Mouse (Mus musculus): ENCODE measurements around the gene Cbr3.
"Not testable (repeated sequence)": the region's sequence is repeated elsewhere in the genome, so short reads cannot be mapped to it uniquely, and the experiment has no call there.

The Cbr3 gene

GRCm38 (mm10) chr16:93682689-93683507 lies at the start of gene Cbr3:
Cbr3 (plus strand) TSS chr16:93683215.
- peak; percentile 58 to 70 for DNase-seq (ENCODE audit: low spot score in 2 of 2)

GRCm38 (mm10) chr16:93644006-93644405 lies 39.0 kb upstream of the Cbr3 start:
- no peak for DNase-seq (ENCODE audit: low spot score in 2 of 2)

GRCm38 (mm10) chr16:93648441-93649183 lies 34.4 kb upstream of the Cbr3 start:
- no peak for DNase-seq (ENCODE audit: low spot score in 2 of 2)

- no peak for DNase-seq (ENCODE audit: low spot score in 2 of 2)
Measured at GRCm38 (mm10) chr16:93667976-93668375, 15.0 kb upstream of the Cbr3 start.

- DNase-seq (ENCODE audit: low spot score in 2 of 2) = no peak
Measured at GRCm38 (mm10) chr16:93669521-93669920, 13.5 kb upstream of the Cbr3 start.

- DNase-seq (ENCODE audit: low spot score in 2 of 2) = not testable (repeated sequence)
Measured at GRCm38 (mm10) chr16:93670466-93670865, 12.5 kb upstream of the Cbr3 start.

GRCm38 (mm10) chr16:93671064-93671463 lies 12.0 kb upstream of the Cbr3 start:
- DNase-seq (ENCODE audit: low spot score in 2 of 2) = no peak

GRCm38 (mm10) chr16:93676376-93676775 lies 6.6 kb upstream of the Cbr3 start:
- DNase-seq (ENCODE audit: low spot score in 2 of 2) = no peak

GRCm38 (mm10) chr16:93678206-93678605 lies 4.8 kb upstream of the Cbr3 start:
- DNase-seq (ENCODE audit: low spot score in 2 of 2) = no peak

GRCm38 (mm10) chr16:93679165-93679564 lies 3.9 kb upstream of the Cbr3 start:
- no peak for DNase-seq (ENCODE audit: low spot score in 2 of 2)

- no peak for DNase-seq (ENCODE audit: low spot score in 2 of 2)
Measured at GRCm38 (mm10) chr16:93682156-93682688, 793 bp upstream of the Cbr3 start.

- peak; percentile 16 to 18 for DNase-seq (ENCODE audit: low spot score in 2 of 2)
Measured at GRCm38 (mm10) chr16:93683508-93684236, 657 bp downstream of the Cbr3 start.

GRCm38 (mm10) chr16:93684441-93684840 lies 1.4 kb downstream of the Cbr3 start:
- no peak for DNase-seq (ENCODE audit: low spot score in 2 of 2)

GRCm38 (mm10) chr16:93685783-93686182 lies 2.8 kb downstream of the Cbr3 start:
- not testable (repeated sequence) for DNase-seq (ENCODE audit: low spot score in 2 of 2)

GRCm38 (mm10) chr16:93686421-93686820 lies 3.4 kb downstream of the Cbr3 start:
- no peak for DNase-seq (ENCODE audit: low spot score in 2 of 2)

- DNase-seq (ENCODE audit: low spot score in 2 of 2) = no peak
Measured at GRCm38 (mm10) chr16:93686945-93687344, 3.9 kb downstream of the Cbr3 start.

- DNase-seq (ENCODE audit: low spot score in 2 of 2) = no peak
Measured at GRCm38 (mm10) chr16:93691206-93691841, 8.3 kb downstream of the Cbr3 start.

GRCm38 (mm10) chr16:93692744-93693143 lies 9.7 kb downstream of the Cbr3 start:
- no peak for DNase-seq (ENCODE audit: low spot score in 2 of 2)

GRCm38 (mm10) chr16:93707116-93707515 lies 24.1 kb downstream of the Cbr3 start:
- no peak for DNase-seq (ENCODE audit: low spot score in 2 of 2)

- no peak for DNase-seq (ENCODE audit: low spot score in 2 of 2)
Measured at GRCm38 (mm10) chr16:93709217-93709616, 26.2 kb downstream of the Cbr3 start.

- DNase-seq (ENCODE audit: low spot score in 2 of 2) = peak; percentile 64
Measured at GRCm38 (mm10) chr16:93710924-93711323, 27.9 kb downstream of the Cbr3 start.

All from frontal cortex, postnatal 14 days (tissue).